Mouse (Mus musculus) C2C12 (cell line): Measurements from ENCODE around the gene Gm36028. TPM values are rescaled to one million over a fixed set of nuclear protein-coding genes. Genes with fewer than 3 reads are reported as not detected.

Experiments
- H3K27me3 ChIP-seq: one replicate; pipeline ENCODE4 v1.6.1; 2011; ENCODE audit not compliant: control insufficient read depth, insufficient read depth, insufficient read length
- H3K36me3 ChIP-seq: one replicate; pipeline ENCODE4 v1.6.1; 2011; ENCODE audit not compliant: control insufficient read depth, insufficient read depth
- H3K4me3 ChIP-seq: one replicate; pipeline ENCODE4 v1.5.1; 2011; ENCODE audit warnings: mild to moderate bottlenecking, control low read depth; ENCODE audit not compliant: poor library complexity, insufficient read depth, severe bottlenecking
- H3K79me2 ChIP-seq: one replicate; pipeline ENCODE4 v1.6.1; 2011; ENCODE audit not compliant: control insufficient read depth, insufficient read depth
- H3K79me3 ChIP-seq: one replicate; pipeline ENCODE4 v1.6.1; 2011; ENCODE audit warnings: low read depth, control low read depth
- H3ac ChIP-seq: one replicate; pipeline ENCODE3; 2011; ENCODE audit warnings: low read depth; ENCODE audit not compliant: control insufficient read depth, insufficient read length
- CEBPB ChIP-seq: IDR thresholded peaks from one replicate; pipeline ENCODE4 v1.6.1; 2011; ENCODE audit warnings: low read depth, mild to moderate bottlenecking, control low read depth, moderate library complexity
- CTCF ChIP-seq: IDR thresholded peaks from one replicate; pipeline ENCODE4 v1.5.1; 2011; ENCODE audit not compliant: control insufficient read depth, insufficient read depth, insufficient read length
- FOSL1 ChIP-seq: IDR thresholded peaks from one replicate; pipeline ENCODE4 v1.8.0; 2011; ENCODE audit warnings: mild to moderate bottlenecking, low read length; ENCODE audit not compliant: poor library complexity, insufficient read depth, severe bottlenecking
- MAX ChIP-seq: IDR thresholded peaks from one replicate; pipeline ENCODE4 v1.6.1; 2011; ENCODE audit warnings: mild to moderate bottlenecking, control low read depth
- MYOD1 ChIP-seq: IDR thresholded peaks from one replicate; pipeline ENCODE4 v1.6.1; 2011; ENCODE audit warnings: low read depth; ENCODE audit not compliant: control insufficient read depth, insufficient read length
- MYOG ChIP-seq: IDR thresholded peaks from one replicate; pipeline ENCODE4 v1.6.1; 2011; ENCODE audit not compliant: control insufficient read depth, insufficient read length; ENCODE audit errors: extremely low read depth
- USF1 ChIP-seq: IDR thresholded peaks from one replicate; pipeline ENCODE4 v1.6.1; 2011; ENCODE audit warnings: low read depth, mild to moderate bottlenecking, control low read depth, moderate library complexity
- long read RNA-seq, 2 experiments: library from polyadenylated mRNA; unstranded; transcript quantifications; one replicate each; pipeline ENCODE4 v2.0.0; 2019 to 2020
- polyA plus RNA-seq: library from polyadenylated mRNA; unstranded; fragments of >200 nt; fragmentation: generic; extraction: Trizol; gene quantifications from one replicate; pipeline ENCODE4 v1.2.1, GENCODE M21; 2012; ENCODE audit warnings: missing spikeins

Gene Gm36028
- 0.04 TPM for polyA plus RNA-seq
- long read RNA-seq, experiment 1, result 0 reads
- long read RNA-seq, experiment 2, result 0 reads

- H3K36me3 ChIP-seq, result no peaks in the 10 kb centered on the region
- TF ChIP-seq CEBPB (no peak), USF1 (no peak)
- H3K79me3 ChIP-seq, result no peaks in the 10 kb centered on the region
- H3K27me3 ChIP-seq, result no peaks in the 10 kb centered on the region
- H3K4me3 ChIP-seq, result no peak within 1 kb of the TSS
- H3K79me2 ChIP-seq, result no peaks in the 10 kb centered on the region
- H3ac ChIP-seq, result no peak within 1 kb of the TSS
These were observed at the start of gene Gm36028 for GRCm38 (mm10) chr16:37861029-37861428. Gene Gm36028 (minus strand): TSS chr16:37861146.

GRCm38 (mm10) chr16:37906456-37906855 is 45.5 kb upstream of the Gm36028 start:
- Histone ChIP-seq H3ac (no peak overlapping the region), H3K79me2 (no peaks in the 10 kb centered on the region), H3K36me3 (no peaks in the 10 kb centered on the region), H3K27me3 (no peaks in the 10 kb centered on the region), H3K4me3 (no peak overlapping the region), H3K79me3 (no peaks in the 10 kb centered on the region)
- TF ChIP-seq FOSL1, result no peak
- TF ChIP-seq MYOD1, result no peak
- no peak for TF ChIP-seq CEBPB
- no peak for TF ChIP-seq MAX
- no peak for TF ChIP-seq MYOG

GRCm38 (mm10) chr16:37901318-37901717 is 40.4 kb upstream of the Gm36028 start:
- no peaks in the 10 kb centered on the region for H3K36me3 ChIP-seq
- TF ChIP-seq USF1 (no peak), CEBPB (no peak), MAX (no peak), MYOG (no peak), MYOD1 (no peak), CTCF (no peak), FOSL1 (no peak)
- no peaks in the 10 kb centered on the region for H3K79me3 ChIP-seq
- H3K4me3 ChIP-seq, result no peak overlapping the region
- no peaks in the 10 kb centered on the region for H3K27me3 ChIP-seq
- no peaks in the 10 kb centered on the region for H3K79me2 ChIP-seq
- no peak overlapping the region for H3ac ChIP-seq

GRCm38 (mm10) chr16:37899357-37899756 is 38.4 kb upstream of the Gm36028 start:
- H3K27me3 ChIP-seq, result no peaks in the 10 kb centered on the region
- no peaks in the 10 kb centered on the region for H3K36me3 ChIP-seq
- H3ac ChIP-seq, result no peak overlapping the region
- no peaks in the 10 kb centered on the region for H3K79me2 ChIP-seq
- H3K79me3 ChIP-seq, result no peaks in the 10 kb centered on the region
- TF ChIP-seq MYOD1 (no peak), USF1 (no peak), MAX (no peak), CTCF (no peak), MYOG (no peak), CEBPB (no peak), FOSL1 (no peak)
- H3K4me3 ChIP-seq, result no peak overlapping the region

- Histone ChIP-seq H3K79me3 (no peaks in the 10 kb centered on the region), H3K4me3 (no peak overlapping the region), H3ac (no peak overlapping the region), H3K36me3 (no peaks in the 10 kb centered on the region), H3K79me2 (no peaks in the 10 kb centered on the region), H3K27me3 (no peaks in the 10 kb centered on the region)
- TF ChIP-seq MYOD1 (no peak), FOSL1 (no peak), MAX (no peak), MYOG (no peak), USF1 (no peak), CEBPB (no peak), CTCF (no peak)
These were observed 37.8 kb upstream of the Gm36028 start for GRCm38 (mm10) chr16:37898790-37899189.

- H3K36me3 ChIP-seq, result no peaks in the 10 kb centered on the region
- H3K27me3 ChIP-seq, result no peaks in the 10 kb centered on the region
- no peaks in the 10 kb centered on the region for H3K79me2 ChIP-seq
- TF ChIP-seq CTCF (no peak), USF1 (no peak), CEBPB (no peak), FOSL1 (no peak), MAX (no peak), MYOD1 (no peak), MYOG (no peak)
- H3ac ChIP-seq, result no peak overlapping the region
- H3K4me3 ChIP-seq, result no peak overlapping the region
- no peaks in the 10 kb centered on the region for H3K79me3 ChIP-seq
These were observed 33.0 kb upstream of the Gm36028 start for GRCm38 (mm10) chr16:37893942-37894341.
